Mouse (Mus musculus): ENCODE data around the gene Olfr545.
A peak's percentile ranks its signal among the peaks of the same experiment; 100 is the strongest.

The Olfr545 gene

GRCm38 (mm10) chr7:102478926-102479325, 20.4 kb downstream of the Olfr545 start:
- DNase-seq: no peak

- DNase-seq: no peak
Measured at GRCm38 (mm10) chr7:102478425-102478824, 20.9 kb downstream of the Olfr545 start.

DNA sequence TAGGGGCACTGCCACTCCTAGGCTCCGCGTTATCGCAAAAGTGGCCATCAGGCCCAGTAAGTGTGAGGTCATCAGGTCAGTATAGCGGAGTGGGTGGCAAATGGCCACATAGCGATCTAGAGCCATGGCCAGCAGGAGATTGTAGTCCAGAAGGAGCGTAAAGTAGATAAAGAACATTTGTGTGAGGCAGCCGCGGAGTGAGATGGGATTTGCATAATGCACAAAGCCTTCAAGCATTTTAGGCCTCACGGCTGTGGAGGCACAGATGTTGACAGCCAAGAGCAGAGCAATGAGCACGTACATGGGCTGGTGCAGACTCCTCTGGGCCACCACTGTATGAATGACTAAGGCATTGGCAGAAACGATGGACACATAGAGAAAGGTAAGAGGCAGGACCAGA, 22.0 kb downstream of the Olfr545 start:
- DNase-seq: no peak

- DNase-seq: no peak
Measured at GRCm38 (mm10) chr7:102476601-102477000, 22.8 kb downstream of the Olfr545 start.

DNA sequence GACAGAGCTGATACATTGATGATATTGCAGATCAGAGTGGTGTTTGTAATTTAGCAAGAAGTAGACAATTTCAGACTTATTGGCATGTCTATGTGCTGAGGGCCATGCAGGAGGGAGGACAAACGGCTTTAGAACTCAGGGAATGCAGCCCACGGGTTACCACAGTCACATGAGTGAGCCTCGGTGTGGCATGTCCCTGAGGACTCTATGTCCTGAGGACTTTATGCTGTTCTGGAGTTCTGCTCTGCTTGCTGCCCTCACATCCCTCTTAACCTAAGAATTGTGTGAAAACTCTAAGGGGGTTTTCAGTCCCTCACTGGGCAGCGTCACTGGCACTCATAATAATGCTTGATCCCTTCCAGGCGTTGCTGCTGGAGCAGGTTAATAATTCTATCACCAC, 26.7 kb downstream of the Olfr545 start:
- DNase-seq: no peak

DNA sequence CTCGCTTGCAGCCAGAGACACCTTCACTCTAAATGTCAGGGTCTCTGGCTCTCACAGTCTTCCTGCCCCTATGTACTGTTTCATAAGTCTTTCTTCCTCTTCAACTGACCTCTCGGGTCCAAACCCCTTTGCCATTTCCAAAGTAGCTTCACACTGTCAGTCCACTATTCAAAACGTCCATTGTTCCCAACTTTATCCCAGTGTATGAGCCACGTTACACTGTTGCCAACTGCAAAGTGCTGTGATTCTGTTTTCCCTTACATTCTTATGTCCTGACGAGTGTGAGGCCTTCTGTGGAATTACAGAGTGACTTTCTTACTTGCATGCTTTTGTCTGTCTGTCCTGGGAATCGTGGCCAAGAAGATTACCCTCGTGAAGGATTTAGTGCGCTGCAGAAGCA, 31.8 kb downstream of the Olfr545 start:
- DNase-seq: no peak

DNA sequence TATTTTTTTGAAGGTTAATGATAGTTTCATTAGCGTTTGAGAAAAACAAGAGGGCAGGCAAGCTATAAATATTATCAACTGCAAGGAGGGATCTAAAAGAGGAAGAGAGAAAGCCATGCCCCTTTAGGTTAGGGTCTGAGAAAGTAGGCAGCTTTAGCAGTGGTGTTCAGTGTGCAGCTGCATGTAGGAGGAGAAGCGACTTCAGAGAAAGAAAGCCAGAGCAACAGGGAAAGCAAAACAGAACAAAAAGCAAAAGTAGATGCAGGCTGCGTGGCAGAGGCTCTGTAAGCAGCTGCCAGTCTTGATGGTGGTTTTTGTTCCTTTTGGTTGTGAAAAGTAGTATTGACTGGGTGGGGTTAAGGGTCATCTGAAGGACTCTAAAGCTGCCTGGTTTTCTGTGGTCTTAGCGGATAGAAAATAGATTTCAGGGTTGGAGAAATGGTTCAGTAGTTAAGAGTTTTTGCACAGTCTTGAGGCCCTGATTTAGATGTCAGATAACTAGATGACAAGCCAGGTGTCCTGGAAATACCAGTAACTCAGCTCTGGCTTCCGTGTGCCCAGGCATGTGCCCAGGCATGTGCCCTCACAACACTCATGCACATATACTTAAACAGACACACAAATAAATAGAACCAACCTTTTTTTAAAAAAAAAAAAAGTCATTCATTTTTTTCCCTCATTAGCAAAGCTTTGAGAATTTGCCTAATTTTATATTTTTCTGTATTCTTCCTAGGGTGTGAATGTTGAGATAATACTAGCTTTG, 40.6 kb downstream of the Olfr545 start:
- no peak for DNase-seq

DNA sequence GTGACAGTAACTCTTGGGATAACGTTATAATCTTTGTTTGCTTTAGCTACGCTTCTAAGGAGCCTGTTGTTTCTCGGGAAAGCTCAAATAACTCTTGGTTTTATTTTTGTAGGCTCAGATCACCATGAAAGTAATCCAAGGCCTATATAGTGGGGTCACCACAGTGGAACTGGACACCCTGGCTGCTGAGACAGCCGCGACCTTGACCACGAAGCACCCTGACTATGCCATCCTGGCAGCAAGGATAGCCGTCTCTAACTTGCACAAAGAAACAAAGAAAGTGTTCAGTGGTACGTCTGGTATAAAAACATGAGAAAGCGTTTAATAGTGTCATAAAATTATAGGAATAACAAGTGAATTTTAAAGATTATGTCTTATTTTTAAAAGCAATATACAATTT, 52.9 kb downstream of the Olfr545 start:
- DNase-seq: no peak

DNA sequence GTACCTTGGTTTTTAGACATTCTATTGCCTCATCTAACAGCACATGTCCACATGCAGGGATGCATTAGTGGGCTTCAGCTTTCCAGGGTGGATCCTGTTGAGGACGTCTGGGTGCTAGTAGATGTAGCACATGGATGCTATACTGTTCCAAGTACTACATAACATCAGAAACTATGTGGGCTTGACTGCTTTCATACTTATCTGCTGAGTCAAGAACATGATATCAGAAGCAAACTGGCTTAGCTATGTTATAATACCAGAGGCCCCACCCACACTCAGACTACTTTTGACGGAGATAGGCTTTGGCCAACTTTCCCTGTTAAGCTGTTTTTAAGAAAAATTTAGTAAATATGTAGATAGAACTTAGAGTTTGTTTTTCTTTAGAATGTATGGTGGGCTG, 55.1 kb downstream of the Olfr545 start:
- no peak for DNase-seq

- DNase-seq: no peak
Measured at GRCm38 (mm10) chr7:102442432-102442831, 56.9 kb downstream of the Olfr545 start.

DNA sequence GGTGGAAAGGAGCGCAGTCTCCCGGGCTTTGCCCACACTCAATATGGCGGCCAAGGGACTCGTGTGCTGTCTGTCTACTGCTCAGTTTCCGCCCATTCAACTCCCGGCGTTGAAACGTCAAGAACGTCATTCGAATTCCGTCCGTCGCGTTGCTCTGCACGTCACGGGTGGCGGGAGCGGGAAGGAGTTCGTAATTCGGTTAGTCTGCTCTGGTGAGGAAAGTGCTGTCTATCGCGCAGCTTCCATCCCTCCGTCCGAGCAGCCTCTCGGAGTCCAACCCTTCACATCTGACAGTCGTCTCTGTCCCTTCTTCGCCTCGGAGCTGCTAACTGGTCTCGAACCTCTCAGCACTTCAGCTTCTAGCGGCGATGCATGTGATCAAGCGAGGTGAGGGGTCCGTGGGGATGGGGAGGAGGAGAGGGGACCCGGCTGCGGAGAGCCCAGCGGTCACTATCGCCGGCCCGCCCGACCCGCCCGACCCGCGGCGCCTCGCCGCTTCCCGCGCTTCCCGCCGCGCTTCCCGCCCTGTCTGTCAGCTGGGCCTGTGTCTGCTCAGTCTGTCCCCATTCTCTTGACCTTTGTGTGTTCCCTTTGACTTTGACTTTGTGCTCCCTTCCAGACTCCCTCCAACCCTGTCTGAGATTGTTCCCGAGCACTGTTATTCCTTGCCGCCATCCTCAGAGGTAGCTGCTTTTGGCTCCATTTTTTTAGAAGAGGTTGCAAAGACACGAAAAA, 57.5 kb downstream of the Olfr545 start, which contains the start of gene Rrm1:
Rrm1 (plus strand) TSS at position 39 of the 735 bp plus-strand sequence.
- peak; percentile 96 to 97 for DNase-seq

All from lung, adult 18-20 months (tissue).